Mouse (Mus musculus): ENCODE data around the gene Gm21887. TPM values are rescaled to one million over a fixed set of nuclear protein-coding genes. Genes with fewer than 3 reads are reported as not detected.

The Gm21887 gene
- polyA plus RNA-seq, 1 experiment from 2014 or later = 124 TPM

Other genes starting within 250 kb of the Gm21887 start
- not detected in 2 replicates for gene 4933400A11Rik, start 230.0 kb upstream of the Gm21887 start, polyA plus RNA-seq (2015; fragmentation: Nextera tagmentation; extraction: Ambion mirVana)

Data from midbrain, embryonic 16.5 days (tissue).